Mouse (Mus musculus) right cerebral cortex, adult 2 months (tissue): ENCODE measurements at regions not wholly inside any gene's neighbourhood (a gene's known extent, or its start where the extent isn't known, plus 50 kb on each side); places are given as distances from the start of the nearest gene placed in this dataset.
"Not testable (repeated sequence)": the region's sequence is repeated elsewhere in the genome, so short reads cannot be mapped to it uniquely, and the experiment has no call there.

Experiments
- DNase-seq, 2 experiments: peaks; one replicate each; pipeline ENCODE4 v3.0.0; 2021 to 2022; ENCODE audit warnings: low spot score in 2 of 2

DNA sequence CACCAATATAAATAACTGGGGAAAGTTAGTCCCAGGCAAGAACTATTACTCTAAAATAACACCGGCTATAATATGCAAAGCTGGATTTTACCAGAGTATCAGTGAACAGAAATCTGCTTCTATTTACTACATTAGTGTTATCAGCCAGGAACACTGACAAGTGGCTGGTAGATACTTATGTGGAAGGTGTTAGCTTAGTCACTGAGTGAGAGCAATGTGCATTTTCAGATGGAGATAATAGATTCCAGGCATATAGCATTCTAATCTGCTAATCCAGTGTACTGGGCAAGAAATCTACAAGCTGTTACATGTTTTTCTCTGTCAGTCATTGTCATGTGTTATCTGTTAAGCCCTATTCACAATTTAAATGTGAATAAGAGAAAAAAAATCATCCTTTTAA is 1054.6 kb upstream of the Rag2 start:
- not testable (repeated sequence) for DNase-seq

DNA sequence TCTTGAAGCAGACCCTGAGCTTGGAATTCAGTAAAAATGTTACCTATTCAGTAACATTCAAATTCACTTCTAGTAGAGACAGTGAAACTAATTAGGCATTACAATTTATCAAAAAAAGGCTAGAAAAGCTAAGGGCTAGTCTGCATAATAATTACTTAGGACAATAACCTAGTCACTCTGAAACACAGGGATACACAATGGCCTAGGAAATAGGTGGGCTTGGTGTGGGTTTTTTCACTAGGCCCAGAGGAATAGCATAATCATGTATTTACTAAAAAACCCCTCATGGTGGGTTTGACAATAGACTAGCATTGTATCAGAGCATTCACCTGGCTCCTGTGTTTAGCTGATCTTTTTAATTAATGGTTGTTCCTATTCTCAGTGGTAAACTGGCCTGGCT is 1033.9 kb upstream of the Rag2 start:
- not testable (repeated sequence) for DNase-seq

DNA sequence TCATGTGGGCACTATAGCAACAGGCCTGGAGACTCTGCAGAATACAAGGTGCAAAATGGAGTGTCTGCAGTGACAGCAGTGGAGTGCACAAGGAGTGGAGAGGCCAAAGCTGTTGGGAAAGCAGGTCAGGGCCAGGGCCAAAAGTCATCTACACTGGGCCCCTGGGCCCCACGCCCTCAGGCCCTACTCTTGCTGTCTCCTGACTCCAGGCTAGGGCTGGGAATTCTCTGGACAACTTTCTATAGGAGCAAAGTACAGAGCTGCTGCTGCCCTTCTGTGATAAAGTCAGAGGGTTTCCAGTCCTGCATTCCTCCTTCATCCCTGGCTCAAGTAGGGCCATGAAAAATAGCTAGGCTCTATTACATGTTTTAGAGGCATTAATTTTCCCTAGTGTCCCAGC is 998.3 kb upstream of the Rag2 start:
- DNase-seq: not testable (repeated sequence)

DNA sequence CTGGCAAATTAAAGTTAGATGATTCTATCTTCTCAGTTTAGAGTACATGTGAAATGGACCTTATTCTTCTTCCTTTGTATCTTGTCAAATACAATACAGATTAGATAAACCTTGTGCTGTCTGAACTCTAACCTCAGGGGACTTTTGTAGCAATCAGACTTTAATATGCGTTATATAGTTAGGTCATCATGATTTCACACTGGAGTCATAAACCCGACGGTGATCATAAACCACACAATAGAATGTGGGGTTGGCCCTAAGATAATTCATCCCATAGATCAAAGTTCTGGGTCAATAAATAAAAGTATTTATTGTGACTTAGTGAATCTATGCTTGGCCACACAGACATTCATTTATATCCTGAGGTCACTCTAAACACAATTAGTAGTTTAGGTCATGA is 971.8 kb upstream of the Rag2 start:
- DNase-seq: not testable (repeated sequence)

DNA sequence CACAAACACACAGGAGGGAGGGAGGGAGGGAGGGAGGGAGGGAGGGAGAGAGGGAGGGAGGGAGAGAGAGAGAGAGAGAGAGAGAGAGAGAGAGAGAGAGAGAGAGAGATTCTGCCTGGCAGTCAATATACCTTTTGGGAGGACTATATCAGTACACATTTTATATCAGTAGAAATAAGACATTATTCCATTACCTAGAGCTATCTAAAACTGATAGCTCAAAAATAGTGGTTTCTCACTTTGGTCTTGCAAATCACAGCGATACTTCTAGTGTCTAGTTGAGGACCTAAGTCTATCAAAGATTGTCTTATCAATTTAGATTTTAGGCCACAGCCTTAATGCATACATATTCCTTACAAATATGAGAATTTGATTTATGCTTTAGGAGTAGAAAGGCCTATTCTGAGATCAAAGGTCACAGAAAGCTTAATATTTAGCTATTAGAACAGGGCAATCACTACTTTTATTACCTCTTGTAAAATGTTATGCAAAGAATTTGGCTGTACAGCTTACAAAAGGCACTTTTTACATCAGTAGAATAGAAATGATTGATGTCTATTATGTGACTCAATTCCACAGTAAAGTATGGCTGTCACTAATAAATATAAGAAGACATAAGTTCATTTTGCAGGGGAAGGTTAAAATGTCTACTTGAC is 953.0 kb upstream of the Rag2 start:
- DNase-seq: not testable (repeated sequence)

DNA sequence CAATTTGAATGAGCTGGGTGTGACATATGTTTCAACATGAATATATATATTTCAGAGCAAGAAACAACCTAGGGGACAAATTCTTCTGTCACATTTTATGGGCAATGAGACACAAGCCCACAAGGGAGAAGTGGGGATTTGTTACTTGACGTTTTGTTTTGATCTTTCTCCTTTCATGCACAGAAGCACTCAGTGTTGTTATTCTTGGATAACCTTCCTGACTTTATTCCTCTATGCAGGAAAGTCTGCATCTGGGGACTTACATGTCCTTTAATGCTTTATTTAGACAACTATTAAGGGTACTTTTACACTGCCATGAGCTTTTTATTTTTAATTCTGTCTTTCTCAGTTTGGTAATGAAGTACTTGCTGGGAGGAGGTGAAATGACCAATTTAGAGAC is 916.1 kb upstream of the Rag2 start:
- not testable (repeated sequence) for DNase-seq

DNA sequence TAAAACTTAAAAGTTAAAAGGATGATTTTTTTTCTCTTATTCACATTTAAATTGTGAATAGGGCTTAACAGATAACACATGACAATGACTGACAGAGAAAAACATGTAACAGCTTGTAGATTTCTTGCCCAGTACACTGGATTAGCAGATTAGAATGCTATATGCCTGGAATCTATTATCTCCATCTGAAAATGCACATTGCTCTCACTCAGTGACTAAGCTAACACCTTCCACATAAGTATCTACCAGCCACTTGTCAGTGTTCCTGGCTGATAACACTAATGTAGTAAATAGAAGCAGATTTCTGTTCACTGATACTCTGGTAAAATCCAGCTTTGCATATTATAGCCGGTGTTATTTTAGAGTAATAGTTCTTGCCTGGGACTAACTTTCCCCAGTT is 881.2 kb upstream of the Rag2 start:
- not testable (repeated sequence) for DNase-seq

DNA sequence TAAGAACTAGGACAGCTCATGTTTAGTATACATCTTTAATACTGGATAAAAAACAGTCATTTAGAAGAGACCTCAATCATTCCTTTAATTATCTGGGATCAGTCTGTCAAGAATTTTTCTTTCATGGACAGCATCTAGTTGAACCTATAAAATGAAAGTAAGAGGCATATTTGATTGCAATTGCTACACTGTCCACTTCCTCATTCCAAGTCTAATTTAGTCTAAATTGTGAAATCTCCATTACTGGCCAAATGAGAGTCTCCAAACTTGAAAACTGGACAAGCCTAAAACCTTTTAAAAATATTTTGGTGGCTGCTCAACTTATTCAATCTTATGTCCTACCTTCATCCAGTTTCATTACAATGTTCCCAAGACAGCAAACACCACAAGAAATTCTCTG is 869.5 kb upstream of the Rag2 start:
- DNase-seq: not testable (repeated sequence)

DNA sequence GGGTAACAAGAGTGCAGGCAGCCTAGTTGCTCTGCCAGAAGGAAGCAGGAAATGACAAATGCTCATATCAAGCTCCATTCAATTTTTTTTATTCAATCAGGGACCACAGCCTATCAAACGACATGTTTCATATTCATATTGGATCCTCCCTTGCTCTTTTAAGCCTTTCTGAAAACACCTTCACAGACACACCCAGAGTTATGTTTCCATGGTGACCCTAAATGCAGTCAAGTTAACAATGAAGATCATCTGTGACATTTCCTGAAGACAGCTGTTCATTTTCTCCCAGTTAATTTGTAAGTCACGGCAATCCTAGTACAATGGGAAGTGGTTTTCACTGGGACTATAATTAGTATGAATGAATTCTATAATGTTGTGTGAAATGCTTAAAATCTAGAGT is 839.1 kb upstream of the Rag2 start:
- no peak for DNase-seq

DNA sequence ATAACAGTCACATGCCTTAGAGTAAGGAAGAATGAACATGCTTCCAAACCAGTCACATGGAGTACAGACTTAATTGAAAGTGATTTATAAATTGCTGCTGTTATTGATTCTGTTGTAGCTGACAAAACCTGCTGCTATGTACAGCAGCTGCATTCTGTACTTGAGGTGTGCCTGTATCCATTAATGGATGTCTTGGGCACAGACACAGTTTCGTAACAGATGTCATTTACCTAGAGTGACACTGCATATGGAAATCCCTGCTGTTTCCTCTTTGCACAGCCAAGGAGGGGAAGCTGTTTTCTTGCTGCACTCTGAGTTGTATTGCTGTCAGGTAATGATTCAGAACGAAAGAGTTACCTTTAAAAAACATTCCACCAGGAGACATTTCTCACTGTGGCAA is 828.9 kb upstream of the Rag2 start:
- no peak for DNase-seq

DNA sequence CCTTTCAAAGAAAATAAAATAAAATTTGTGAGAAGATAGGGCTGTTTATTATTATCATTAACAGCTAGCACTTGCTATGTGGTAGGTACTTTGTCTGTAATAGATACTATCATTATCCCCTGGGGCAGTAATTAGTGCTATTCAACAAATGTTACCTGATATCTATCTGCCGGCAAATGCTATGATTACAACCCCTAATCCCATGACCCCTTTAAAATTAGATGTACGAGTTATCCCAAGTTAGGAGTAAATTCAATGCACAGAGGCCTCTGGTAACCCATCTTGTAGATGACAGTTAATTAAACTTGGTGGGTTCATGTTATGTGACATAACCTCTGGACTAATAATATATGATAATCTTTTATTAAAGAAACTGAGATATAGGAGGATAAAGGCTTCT is 827.7 kb upstream of the Rag2 start:
- DNase-seq: no peak

DNA sequence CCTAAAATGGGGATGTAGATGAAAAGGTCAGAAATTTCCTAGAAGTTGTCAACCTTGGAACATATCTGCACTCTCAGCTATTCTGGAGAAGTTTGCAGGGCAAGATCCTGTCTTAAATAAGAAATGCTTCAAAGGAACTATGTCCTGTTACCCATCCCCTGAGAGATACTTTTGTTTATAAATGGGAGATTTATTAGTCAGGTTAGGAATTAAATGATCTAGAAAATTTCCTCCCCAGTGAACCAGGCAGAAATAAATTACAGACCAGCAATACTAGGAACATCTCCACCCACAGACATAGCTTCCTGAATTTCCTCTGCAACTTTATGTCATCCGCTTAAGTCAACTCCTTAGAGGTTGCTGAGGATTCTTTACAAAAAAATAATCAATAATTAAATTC is 827.0 kb upstream of the Rag2 start:
- DNase-seq: no peak

DNA sequence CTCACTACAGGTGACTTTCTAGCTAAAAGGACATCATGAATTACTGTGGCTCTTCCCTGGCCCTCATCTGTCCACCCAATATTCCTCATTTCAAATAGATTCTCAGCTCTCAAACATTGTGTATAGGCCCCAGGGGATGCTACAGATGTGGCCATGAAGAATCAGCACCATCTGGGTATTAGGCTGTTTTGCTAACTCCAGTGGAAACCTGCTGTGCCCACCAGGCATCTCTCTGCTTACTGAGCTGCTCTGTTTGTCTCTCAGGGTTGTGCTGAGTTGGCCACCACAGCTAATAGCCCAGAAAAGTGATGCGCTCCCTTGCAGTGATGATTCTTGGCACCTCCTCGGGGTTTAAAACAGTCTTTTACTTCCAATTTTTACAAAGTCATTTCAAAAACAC is 812.0 kb upstream of the Rag2 start:
- DNase-seq: no peak

DNA sequence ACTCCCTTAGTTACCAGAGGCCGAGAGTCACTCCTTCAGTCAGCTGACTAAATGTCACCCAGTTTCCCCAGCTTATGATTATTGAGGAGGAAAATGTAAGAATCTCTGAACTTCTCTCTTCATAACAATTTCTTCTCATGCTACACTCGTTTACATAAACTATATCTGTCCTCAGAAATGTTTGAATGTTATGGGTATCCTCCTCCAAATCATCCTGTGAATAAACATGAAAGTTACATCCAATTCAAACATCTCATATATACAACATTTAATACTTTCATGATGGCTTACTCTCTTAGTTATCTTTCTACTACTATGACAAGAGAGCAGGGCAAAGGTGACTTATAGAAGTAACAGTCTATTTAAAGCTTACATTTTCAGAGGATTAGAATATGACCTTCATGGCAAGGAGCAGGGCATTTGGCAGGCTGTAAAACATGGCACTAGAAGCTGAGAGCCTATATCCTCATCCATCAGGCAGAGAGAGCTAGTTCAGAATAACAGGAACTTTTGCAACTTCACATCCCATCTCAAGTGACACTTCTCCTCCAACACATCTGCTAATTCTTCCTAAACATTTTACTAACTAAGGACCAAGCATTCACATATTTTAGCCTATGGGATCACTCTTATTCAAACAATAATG is 809.8 kb upstream of the Rag2 start:
- DNase-seq: no peak

DNA sequence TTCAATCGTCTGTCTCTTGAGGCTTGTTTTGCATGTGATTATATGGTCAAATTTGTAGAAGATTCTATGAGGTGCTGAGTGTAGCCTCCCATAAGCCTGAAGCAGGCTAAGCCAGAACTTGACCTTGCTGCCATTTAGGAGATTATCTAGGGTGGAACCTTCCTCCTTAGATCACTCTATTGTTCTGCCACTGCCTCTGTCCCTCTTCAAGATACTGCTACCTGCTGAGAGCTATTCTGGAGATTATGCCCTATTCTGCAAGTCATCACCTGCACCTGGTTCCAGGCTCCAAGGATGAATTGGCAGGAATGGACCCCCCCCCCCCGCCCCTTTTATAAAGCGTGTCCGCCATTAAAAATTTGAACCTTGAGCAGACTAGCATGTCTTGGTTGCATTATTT is 790.5 kb upstream of the Rag2 start:
- DNase-seq: no peak

DNA sequence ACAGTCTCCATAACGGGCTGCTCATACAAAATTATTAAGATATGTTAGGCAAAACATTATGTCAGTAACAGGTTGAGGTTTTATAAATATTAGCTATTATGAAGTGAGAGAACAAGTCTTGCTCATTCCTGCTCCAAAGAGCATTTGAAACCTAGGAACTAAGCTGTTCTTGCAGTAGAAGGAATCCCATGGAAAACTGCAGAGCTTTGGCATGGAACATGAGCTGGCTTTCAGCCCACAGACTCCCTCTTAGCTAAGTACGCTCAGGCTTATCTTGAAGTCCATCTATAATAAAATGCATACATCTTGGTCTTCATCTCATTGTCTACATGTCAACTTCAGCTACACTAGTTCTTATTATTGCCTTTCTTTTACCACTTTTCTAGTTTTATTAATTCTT is 766.7 kb upstream of the Rag2 start:
- peak in 1 of 2 experiments; percentile 1 for DNase-seq

DNA sequence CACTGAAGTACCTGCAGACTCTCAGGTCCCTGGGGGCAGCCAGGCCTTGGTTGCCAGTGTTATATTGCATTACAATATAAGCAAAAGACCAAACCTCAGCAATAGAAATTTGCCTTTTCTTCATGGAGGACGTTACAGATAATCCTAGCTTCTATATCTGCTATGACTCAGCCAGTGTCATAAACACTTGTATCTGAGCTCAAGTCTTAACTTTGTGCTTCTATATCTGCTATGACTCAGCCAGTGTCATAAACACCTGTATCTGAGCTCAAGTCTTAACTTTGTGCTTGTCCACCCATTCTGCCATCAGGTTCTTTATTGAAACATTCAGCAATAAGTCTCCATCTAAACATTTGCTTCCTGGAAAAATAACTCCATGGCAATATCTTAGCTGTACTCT is 759.0 kb upstream of the Rag2 start:
- no peak for DNase-seq
